Mouse (Mus musculus): ENCODE measurements around the gene Gm45717.
"Not testable (repeated sequence)": the region's sequence is repeated elsewhere in the genome, so short reads cannot be mapped to it uniquely, and the experiment has no call there.

The Gm45717 gene

GRCm38 (mm10) chr7:140968710-140969109, 13.0 kb upstream of the Gm45717 start:
- DNase-seq (ENCODE audit: low read depth in 1 of 2, low spot score in 2 of 2) = not testable (repeated sequence)

GRCm38 (mm10) chr7:140967862-140968591, 12.3 kb upstream of the Gm45717 start:
- no peak for DNase-seq (ENCODE audit: low read depth in 1 of 2, low spot score in 2 of 2)

GRCm38 (mm10) chr7:140966921-140967320, 11.2 kb upstream of the Gm45717 start, which contains the start of gene Ifitm1:
Ifitm1 (plus strand) TSS chr7:140967221.
- DNase-seq (ENCODE audit: low read depth in 1 of 2, low spot score in 2 of 2) = no peak

GRCm38 (mm10) chr7:140962733-140963132, 7.0 kb upstream of the Gm45717 start:
- DNase-seq (ENCODE audit: low read depth in 1 of 2, low spot score in 2 of 2) = no peak

- DNase-seq (ENCODE audit: low read depth in 1 of 2, low spot score in 2 of 2) = no peak
These were observed 5.7 kb upstream of the Gm45717 start for GRCm38 (mm10) chr7:140961416-140961815.

DNA sequence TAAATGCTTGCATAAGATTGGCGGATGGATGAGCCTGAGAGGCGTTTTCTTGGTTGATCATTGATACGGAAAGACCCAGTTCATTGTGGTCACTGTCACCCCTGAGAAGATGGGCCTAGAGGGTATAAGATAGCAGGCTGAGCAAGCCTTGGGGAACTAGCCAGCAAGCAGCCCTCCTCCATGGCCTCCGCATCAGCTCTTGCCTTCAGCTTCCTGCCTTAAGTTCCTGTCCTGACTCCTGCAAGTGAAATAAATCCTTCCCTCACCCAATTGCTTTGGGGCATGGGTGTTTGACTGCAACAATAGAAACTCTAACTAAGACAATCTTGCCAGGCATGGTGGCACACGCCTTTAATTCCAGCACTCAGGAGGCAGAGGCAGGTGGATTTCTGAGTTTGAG, 4.3 kb upstream of the Gm45717 start:
- no peak for DNase-seq (ENCODE audit: low read depth in 1 of 2, low spot score in 2 of 2)

DNA sequence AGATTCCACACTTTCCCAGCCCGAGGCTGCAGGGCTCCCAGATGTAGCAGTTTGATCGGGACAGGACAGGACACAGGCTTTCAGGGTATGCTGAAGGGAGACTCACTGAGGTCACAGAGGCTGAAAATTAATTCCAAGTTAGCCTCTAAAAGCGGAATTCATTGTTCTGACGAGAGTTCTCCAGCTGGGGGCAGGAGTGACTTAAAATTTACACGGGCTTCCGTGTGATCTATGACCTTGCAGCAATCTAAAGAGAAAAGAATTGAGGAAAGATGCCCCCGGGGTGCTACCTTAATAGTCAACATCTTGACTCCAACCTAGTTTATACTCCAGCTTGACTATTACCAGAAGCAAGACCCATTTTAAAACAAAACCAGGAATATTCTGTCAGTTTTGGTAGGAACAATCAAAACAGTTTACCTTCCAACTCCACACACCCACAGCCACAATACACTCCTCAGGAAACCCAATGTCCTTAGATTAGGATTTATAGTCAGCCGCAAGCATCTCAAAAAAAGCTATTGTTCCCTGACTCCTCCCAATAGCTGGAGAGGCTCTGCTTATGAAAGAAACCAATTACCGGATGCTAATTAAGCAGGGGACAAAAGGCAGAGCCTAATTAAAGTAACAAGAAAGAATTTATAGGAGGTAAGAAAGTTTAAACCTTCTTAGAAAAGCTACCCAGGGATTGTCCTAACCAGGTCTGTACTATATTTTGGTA, 3.6 kb upstream of the Gm45717 start:
- DNase-seq (ENCODE audit: low read depth in 1 of 2, low spot score in 2 of 2) = peak in 1 of 2 experiments; percentile 38

GRCm38 (mm10) chr7:140956556-140956869, 776 bp upstream of the Gm45717 start:
- DNase-seq (ENCODE audit: low read depth in 1 of 2, low spot score in 2 of 2) = no peak

- no peak for DNase-seq (ENCODE audit: low read depth in 1 of 2, low spot score in 2 of 2)
These were observed 395 bp downstream of the Gm45717 start for GRCm38 (mm10) chr7:140955342-140955741.

DNA sequence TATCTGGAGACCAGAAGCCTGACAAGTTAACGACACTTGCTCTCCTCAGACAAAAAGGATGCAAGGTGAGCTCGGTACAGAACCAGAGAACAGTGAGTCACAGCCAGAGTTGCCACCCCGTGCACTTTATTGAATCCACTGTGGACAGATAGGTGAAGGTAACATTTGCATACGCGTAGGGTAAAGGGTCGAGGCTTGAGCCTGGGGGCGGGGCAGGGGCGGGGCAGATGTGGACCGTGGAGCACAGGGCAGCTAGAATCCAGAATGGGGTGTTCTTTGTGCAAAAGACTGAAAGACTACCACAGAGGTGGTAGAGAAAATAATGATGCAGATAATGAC, 1.0 kb downstream of the Gm45717 start:
- no peak for DNase-seq (ENCODE audit: low read depth in 1 of 2, low spot score in 2 of 2)

GRCm38 (mm10) chr7:140953800-140954732, 1.7 kb downstream of the Gm45717 start:
- peak; percentile 33 to 57 for DNase-seq (ENCODE audit: low read depth in 1 of 2, low spot score in 2 of 2)

- DNase-seq (ENCODE audit: low read depth in 1 of 2, low spot score in 2 of 2) = no peak
These were observed 2.6 kb downstream of the Gm45717 start for GRCm38 (mm10) chr7:140953133-140953532.

- no peak for DNase-seq (ENCODE audit: low read depth in 1 of 2, low spot score in 2 of 2)
These were observed 3.3 kb downstream of the Gm45717 start for GRCm38 (mm10) chr7:140952441-140952840.

GRCm38 (mm10) chr7:140951765-140952164, 4.0 kb downstream of the Gm45717 start:
- no peak for DNase-seq (ENCODE audit: low read depth in 1 of 2, low spot score in 2 of 2)

DNA sequence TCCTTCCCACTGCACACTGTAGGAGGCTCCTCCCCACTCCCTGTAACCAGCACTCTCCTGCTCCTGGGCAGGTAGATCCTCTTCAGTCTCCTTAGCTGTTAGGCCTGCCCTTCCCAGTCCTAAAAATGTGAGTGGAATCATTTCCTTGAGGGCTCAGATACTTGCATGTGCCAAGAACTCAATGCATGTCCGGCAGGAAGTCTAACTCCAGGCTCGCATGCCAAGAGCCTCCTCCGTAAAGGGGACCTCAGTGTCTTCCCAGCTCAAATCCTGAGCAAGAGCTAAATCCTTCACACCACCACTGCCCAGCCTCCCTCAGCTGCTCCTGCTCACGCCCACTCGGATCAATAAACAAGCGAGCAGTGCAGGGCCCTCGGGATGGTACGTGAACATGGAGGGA, 4.7 kb downstream of the Gm45717 start:
- no peak for DNase-seq (ENCODE audit: low read depth in 1 of 2, low spot score in 2 of 2)

DNA sequence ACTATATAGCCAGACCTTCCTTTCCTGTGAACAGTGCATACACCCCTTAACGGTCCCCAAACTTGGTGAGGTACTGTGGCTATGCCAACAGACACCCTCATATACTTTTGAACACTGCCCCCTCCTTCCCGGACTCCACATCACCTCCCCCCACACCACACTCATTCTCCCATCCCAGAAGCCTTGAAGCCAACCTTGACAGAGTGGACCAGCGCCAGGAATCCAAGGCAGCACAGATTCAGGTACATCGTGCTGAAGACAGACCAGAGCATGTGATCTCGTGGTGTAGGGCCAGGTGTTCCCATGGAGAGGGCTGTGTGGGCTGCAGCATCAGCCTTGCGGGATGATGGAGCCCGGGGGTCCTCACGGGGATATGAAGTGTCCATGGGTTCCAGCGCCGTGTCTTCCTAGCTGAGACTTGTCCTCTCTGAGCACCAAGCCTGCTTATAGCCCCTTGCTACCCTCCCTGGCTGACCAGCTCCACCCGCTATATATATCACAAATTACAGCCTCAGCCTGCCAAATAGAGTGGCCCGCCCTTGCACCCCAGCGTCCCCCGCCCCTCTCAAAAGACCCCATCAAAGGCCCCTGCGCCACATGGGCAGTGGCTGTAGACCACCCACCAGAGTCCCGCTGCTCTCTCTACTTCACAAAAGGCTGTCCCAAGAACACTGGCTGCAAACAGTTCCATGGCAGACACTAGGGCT, 5.8 kb downstream of the Gm45717 start, which contains the start of gene Ifitm5:
TSS of gene Ifitm5 (minus strand) at position 468 of the 707 bp plus-strand sequence.
- no peak for DNase-seq (ENCODE audit: low read depth in 1 of 2, low spot score in 2 of 2)

DNA sequence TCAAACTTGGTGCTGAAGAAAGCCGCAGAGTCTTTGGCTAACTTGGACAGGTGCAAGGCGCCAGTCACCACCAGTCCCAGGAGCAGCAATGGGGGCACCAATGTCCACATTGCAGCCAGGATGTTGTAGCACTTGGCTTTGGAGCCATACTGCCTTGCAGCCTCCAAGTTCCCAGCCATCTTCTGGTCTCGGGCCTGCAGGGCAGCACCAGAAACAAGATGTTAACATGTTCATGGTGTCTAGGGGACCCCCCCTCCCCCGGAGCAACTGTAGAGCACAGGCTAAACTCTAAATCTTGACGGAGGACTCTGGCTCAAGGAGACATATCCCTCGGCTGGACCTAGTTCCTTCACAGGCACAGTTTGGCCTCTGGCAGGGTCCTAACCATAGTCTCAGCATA, 6.5 kb downstream of the Gm45717 start:
- DNase-seq (ENCODE audit: low read depth in 1 of 2, low spot score in 2 of 2) = no peak

GRCm38 (mm10) chr7:140948161-140948560, 7.6 kb downstream of the Gm45717 start:
- no peak for DNase-seq (ENCODE audit: low read depth in 1 of 2, low spot score in 2 of 2)

GRCm38 (mm10) chr7:140946980-140947379, 8.8 kb downstream of the Gm45717 start:
- no peak for DNase-seq (ENCODE audit: low read depth in 1 of 2, low spot score in 2 of 2)

GRCm38 (mm10) chr7:140946311-140946710, 9.4 kb downstream of the Gm45717 start:
- no peak for DNase-seq (ENCODE audit: low read depth in 1 of 2, low spot score in 2 of 2)

- DNase-seq (ENCODE audit: low read depth in 1 of 2, low spot score in 2 of 2) = no peak
These were observed 10.5 kb downstream of the Gm45717 start for GRCm38 (mm10) chr7:140945247-140945646.

All from monocyte, adult 2 months (primary cell).